Mouse (Mus musculus) midbrain, embryonic 14.5 days (tissue): Measurements from ENCODE around the gene Klhdc7b. TPM values are rescaled to one million over a fixed set of nuclear protein-coding genes. Genes with fewer than 3 reads are reported as not detected.

Experiments
- ATAC-seq: fragments of 200-750 bp; cut with Nextera tagmentation; 2 replicates; pipeline ENCODE4 v1.8.0; 2017; ENCODE audit warnings: moderate number of reproducible peaks, moderate library complexity; ENCODE audit not compliant: low FRiP score, low TSS enrichment
- DNase-seq: peaks from one replicate; pipeline ENCODE4 v3.0.0-alpha.2; 2015
- H3K27ac ChIP-seq: fragments of 300-500 bp; sonication (generic); replicated peaks from 2 replicates; pipeline ENCODE4 v1.5.1; 2014; ENCODE audit warnings: mild to moderate bottlenecking, low read depth, low read length, moderate library complexity
- H3K27me3 ChIP-seq: fragments of 300-500 bp; sonication (generic); 2 replicates; pipeline ENCODE4 v1.6.1; 2014; ENCODE audit warnings: low read length, control low read depth, mixed read lengths; ENCODE audit not compliant: control insufficient read depth, insufficient read depth
- H3K36me3 ChIP-seq: fragments of 300-500 bp; sonication (generic); 2 replicates; pipeline ENCODE4 v1.6.1; 2014; ENCODE audit warnings: low read length, control low read depth; ENCODE audit not compliant: control insufficient read depth, insufficient read depth
- H3K4me1 ChIP-seq: fragments of 300-500 bp; sonication (generic); 2 replicates; pipeline ENCODE4 v1.6.1; 2014; ENCODE audit warnings: mild to moderate bottlenecking, antibody characterized with exemption, low read length, control low read depth; ENCODE audit not compliant: control insufficient read depth, insufficient read depth
- H3K4me2 ChIP-seq: fragments of 300-500 bp; sonication (generic); 2 replicates; pipeline ENCODE4 v1.6.1; 2014; ENCODE audit warnings: mild to moderate bottlenecking, low read length, moderate library complexity
- H3K4me3 ChIP-seq: fragments of 300-500 bp; sonication (generic); replicated peaks from 2 replicates; pipeline ENCODE4 v1.5.1; 2014; ENCODE audit warnings: low read depth, low read length
- H3K9ac ChIP-seq: fragments of 300-500 bp; sonication (generic); replicated peaks from 2 replicates; pipeline ENCODE4 v1.6.1; 2014; ENCODE audit warnings: mild to moderate bottlenecking, low read length, moderate library complexity
- H3K9me3 ChIP-seq: fragments of 300-500 bp; sonication (generic); 2 replicates; pipeline ENCODE4 v1.6.1; 2016; ENCODE audit warnings: low read length, control low read depth, mixed read lengths; ENCODE audit not compliant: control insufficient read depth
- WGBS: fragments of 180-500 bp; shearing (Covaris S2); extraction: QIAGEN DNeasy Blood & Tissue Kit; methylation state at CpG from one replicate; pipeline ENCODE4 v1.1.7; 2014; 5-methylcytosine and 5-hydroxymethylcytosine counted together
- polyA plus RNA-seq: library from polyadenylated mRNA; unstranded; fragments of >200 nt; fragmentation: Nextera tagmentation; extraction: Ambion mirVana; gene quantifications from 2 replicates; pipeline ENCODE4 v1.2.1, GENCODE M21; 2014

Gene Klhdc7b
- polyA plus RNA-seq, result 0.08 TPM in 1 of 2 replicates, not detected in the other

GRCm38 (mm10) chr15:89384617-89385016, at the start of gene Klhdc7b:
TSS of gene Klhdc7b (plus strand) at chr15:89384917.
- ATAC-seq, result no peak
- Histone ChIP-seq H3K4me2 (no peak within 1 kb of the TSS), H3K4me1 (no peaks in the 10 kb centered on the region), H3K4me3 (no peak within 1 kb of the TSS), H3K36me3 (no peaks in the 10 kb centered on the region), H3K9me3 (no peaks in the 10 kb centered on the region), H3K27ac (no peak within 1 kb of the TSS), H3K9ac (no peak within 1 kb of the TSS), H3K27me3 (peaks cover 5% of the 10 kb centered on the region)
- 85% methylated on average over 7 of the region's 7 CpGs for WGBS
- DNase-seq, result no peak

GRCm38 (mm10) chr15:89336422-89336821, 48.3 kb upstream of the Klhdc7b start:
- H3K4me1 ChIP-seq, result no peaks in the 10 kb centered on the region
- no peaks in the 10 kb centered on the region for H3K27me3 ChIP-seq
- no peak overlapping the region for H3K9ac ChIP-seq
- no peak overlapping the region for H3K4me3 ChIP-seq
- WGBS, result 89% methylated on average over 14 of the region's 14 CpGs
- no peaks in the 10 kb centered on the region for H3K9me3 ChIP-seq
- no peak overlapping the region for H3K4me2 ChIP-seq
- DNase-seq (no peak), ATAC-seq (no peak)
- no peak overlapping the region for H3K27ac ChIP-seq
- H3K36me3 ChIP-seq, result no peaks in the 10 kb centered on the region

GRCm38 (mm10) chr15:89339696-89340095, 45.0 kb upstream of the Klhdc7b start:
- ATAC-seq (no peak), DNase-seq (no peak)
- no peak overlapping the region for H3K27ac ChIP-seq
- no peak overlapping the region for H3K4me3 ChIP-seq
- H3K36me3 ChIP-seq, result no peaks in the 10 kb centered on the region
- H3K9ac ChIP-seq, result no peak overlapping the region
- no peaks in the 10 kb centered on the region for H3K4me1 ChIP-seq
- no peaks in the 10 kb centered on the region for H3K27me3 ChIP-seq
- WGBS, result 93% methylated on average over 2 of the region's 2 CpGs
- no peak overlapping the region for H3K4me2 ChIP-seq
- H3K9me3 ChIP-seq, result no peaks in the 10 kb centered on the region

- DNase-seq (no peak), ATAC-seq (no peak)
- no peak overlapping the region for H3K27ac ChIP-seq
- H3K9ac ChIP-seq, result no peak overlapping the region
- WGBS, result 85% methylated on average over 3 of the region's 3 CpGs
- no peaks in the 10 kb centered on the region for H3K9me3 ChIP-seq
- no peaks in the 10 kb centered on the region for H3K4me1 ChIP-seq
- no peak overlapping the region for H3K4me3 ChIP-seq
- no peak overlapping the region for H3K4me2 ChIP-seq
- no peaks in the 10 kb centered on the region for H3K36me3 ChIP-seq
- no peaks in the 10 kb centered on the region for H3K27me3 ChIP-seq
Measured at GRCm38 (mm10) chr15:89340136-89340535, 44.6 kb upstream of the Klhdc7b start.

GRCm38 (mm10) chr15:89341678-89342077, 43.0 kb upstream of the Klhdc7b start:
- Histone ChIP-seq H3K4me3 (no peak overlapping the region), H3K4me2 (no peak overlapping the region), H3K9ac (no peak overlapping the region), H3K9me3 (no peaks in the 10 kb centered on the region), H3K4me1 (no peaks in the 10 kb centered on the region), H3K36me3 (no peaks in the 10 kb centered on the region), H3K27ac (no peak overlapping the region), H3K27me3 (no peaks in the 10 kb centered on the region)
- WGBS, result 30% methylated on average over 1 of the region's 1 CpGs
- DNase-seq, result no peak
- no peak for ATAC-seq

GRCm38 (mm10) chr15:89343325-89343724, 41.4 kb upstream of the Klhdc7b start:
- WGBS, result 88% methylated on average over 3 of the region's 3 CpGs
- Histone ChIP-seq H3K4me1 (no peaks in the 10 kb centered on the region), H3K27me3 (no peaks in the 10 kb centered on the region), H3K27ac (no peak overlapping the region), H3K4me2 (no peak overlapping the region), H3K36me3 (no peaks in the 10 kb centered on the region), H3K9ac (no peak overlapping the region), H3K9me3 (no peaks in the 10 kb centered on the region), H3K4me3 (no peak overlapping the region)
- DNase-seq (no peak), ATAC-seq (no peak)

GRCm38 (mm10) chr15:89350447-89350846, 34.3 kb upstream of the Klhdc7b start:
- Histone ChIP-seq H3K9me3 (no peaks in the 10 kb centered on the region), H3K27me3 (no peaks in the 10 kb centered on the region)

GRCm38 (mm10) chr15:89351302-89351701, 33.4 kb upstream of the Klhdc7b start:
- peaks cover 8% of the 10 kb centered on the region for H3K4me1 ChIP-seq
- 93% methylated on average over 15 of the region's 15 CpGs for WGBS
- H3K27me3 ChIP-seq, result no peaks in the 10 kb centered on the region
- no peak overlapping the region for H3K4me2 ChIP-seq
- no peak for ATAC-seq
- H3K9ac ChIP-seq, result no peak overlapping the region
- no peak overlapping the region for H3K27ac ChIP-seq
- H3K4me3 ChIP-seq, result no peak overlapping the region
- no peak for DNase-seq
- no peaks in the 10 kb centered on the region for H3K9me3 ChIP-seq
- peaks cover 35% of the 10 kb centered on the region for H3K36me3 ChIP-seq

More at GRCm38 (mm10) chr15:89350447-89350846, 34.3 kb upstream of the Klhdc7b start:
- ATAC-seq (no peak), DNase-seq (no peak)
- 90% methylated on average over 5 of the region's 5 CpGs for WGBS
- Histone ChIP-seq H3K4me1 (peaks cover 6% of the 10 kb centered on the region), H3K4me3 (no peak overlapping the region), H3K4me2 (no peak overlapping the region), H3K36me3 (peaks cover 35% of the 10 kb centered on the region), H3K9ac (no peak overlapping the region), H3K27ac (no peak overlapping the region)

GRCm38 (mm10) chr15:89352054-89352453, 32.7 kb upstream of the Klhdc7b start:
- Histone ChIP-seq H3K4me3 (no peak overlapping the region), H3K36me3 (peaks cover 35% of the 10 kb centered on the region), H3K4me2 (no peak overlapping the region), H3K9ac (no peak overlapping the region), H3K27me3 (no peaks in the 10 kb centered on the region), H3K4me1 (peaks cover 15% of the 10 kb centered on the region), H3K27ac (no peak overlapping the region), H3K9me3 (no peaks in the 10 kb centered on the region)
- DNase-seq (no peak), ATAC-seq (no peak)
- 97% methylated on average over 14 of the region's 14 CpGs for WGBS
